Mouse (Mus musculus) v-Abl transformed pro-B cells (cell line): ENCODE data around the gene Fam71b.

Experiments
- in situ Hi-C, 2 experiments: fragments of 400-800 bp; cut with MboI; formaldehyde crosslinking; loops; one replicate each; pipeline ENCODE4 v1.15.1; 2025; ENCODE audit not compliant: unreplicated experiment in 2 of 2

The Fam71b gene

GRCm38 (mm10) chr11:46421086-46421888, 24.9 kb downstream of the Fam71b start:
- in situ Hi-C loops = no loop called here

- in situ Hi-C loops = loop anchor here in 1 of 2 experiments (5.0 kb wide), 2 partner anchors 41 to 101 kb away; partner anchors contain the start of gene Itk
Measured at GRCm38 (mm10) chr11:46428131-46428530, 31.8 kb downstream of the Fam71b start.

- in situ Hi-C loops = loop anchor here (5.0 kb wide), 2 partner anchors 103 to 163 kb away; no protein-coding TSS in a partner anchor
Measured at GRCm38 (mm10) chr11:46430123-46430522, 33.8 kb downstream of the Fam71b start.

- in situ Hi-C loops = loop anchor here (5.0 kb wide), 2 partner anchors 104 to 164 kb away; no protein-coding TSS in a partner anchor
Measured at GRCm38 (mm10) chr11:46431129-46431528, 34.8 kb downstream of the Fam71b start.

- in situ Hi-C loops = loop anchor here in 1 of 2 experiments (5.0 kb wide), 2 partner anchors 163 to 483 kb away; no protein-coding TSS in a partner anchor
Measured at GRCm38 (mm10) chr11:46435363-46435762, 39.0 kb downstream of the Fam71b start.

GRCm38 (mm10) chr11:46436760-46437458, 40.5 kb downstream of the Fam71b start, which contains the start of gene Med7:
Gene Med7, plus strand, starts transcription at chr11:46436925.
- in situ Hi-C loops = loop anchor here in 1 of 2 experiments (5.0 kb wide), 2 partner anchors 165 to 485 kb away; no protein-coding TSS in a partner anchor

GRCm38 (mm10) chr11:46437459-46438000, 41.2 kb downstream of the Fam71b start:
- in situ Hi-C loops = loop anchor here in 1 of 2 experiments (5.0 kb wide), 2 partner anchors 165 to 485 kb away; no protein-coding TSS in a partner anchor

GRCm38 (mm10) chr11:46439005-46439543, 42.7 kb downstream of the Fam71b start:
- in situ Hi-C loops = loop anchor here in 1 of 2 experiments (5.0 kb wide), 2 partner anchors 167 to 487 kb away; no protein-coding TSS in a partner anchor

GRCm38 (mm10) chr11:46441774-46442173, 45.4 kb downstream of the Fam71b start:
- in situ Hi-C loops = loop anchor here (10.0 kb wide), 3 partner anchors 193 to 1213 kb away; partner anchors contain the start of gene Thg1l (in 1 of the 2)

GRCm38 (mm10) chr11:46443152-46443551, 46.8 kb downstream of the Fam71b start:
- in situ Hi-C loops = loop anchor here (10.0 kb wide), 3 partner anchors 192 to 1212 kb away; partner anchors contain the start of gene Thg1l (in 1 of the 2)

GRCm38 (mm10) chr11:46443979-46444378, 47.6 kb downstream of the Fam71b start:
- in situ Hi-C loops = loop anchor here (10.0 kb wide), 3 partner anchors 191 to 1211 kb away; partner anchors contain the start of gene Thg1l (in 1 of the 2)

GRCm38 (mm10) chr11:46446150-46446549, 49.8 kb downstream of the Fam71b start:
- in situ Hi-C loops = loop anchor here (5.0 to 10.0 kb wide), 5 partner anchors 186 to 1209 kb away; partner anchors contain the start of gene Thg1l (in 1 of the 2)

GRCm38 (mm10) chr11:46447644-46448484, 51.5 kb downstream of the Fam71b start:
- in situ Hi-C loops = loop anchor here (5.0 to 10.0 kb wide), 5 partner anchors 184 to 1207 kb away; partner anchors contain the start of gene Thg1l (in 1 of the 2)

GRCm38 (mm10) chr11:46449461-46450080, 53.2 kb downstream of the Fam71b start:
- in situ Hi-C loops = loop anchor here (5.0 to 10.0 kb wide), 5 partner anchors 183 to 1205 kb away; partner anchors contain the start of gene Thg1l (in 1 of the 2)

- in situ Hi-C loops = no loop called here
Measured at GRCm38 (mm10) chr11:46454453-46455045, 58.2 kb downstream of the Fam71b start, which contains the start of gene Havcr2. Gene Havcr2, plus strand, starts transcription at chr11:46454935.
